Mouse (Mus musculus): ENCODE data around the gene Ppp5c.

The Ppp5c gene

GRCm38 (mm10) chr7:17047041-17047682, 19.4 kb upstream of the Ppp5c start:
- peaks cover 14% of the 10 kb centered on the region for H3K9me3 ChIP-seq (ENCODE audit: low read length)
- TF ChIP-seq CTCF (conservative IDR thresholded peaks at IDR 0.05; ENCODE audit: low read length) = no peak
- TF ChIP-seq POU5F1 (IDR thresholded peaks at IDR 0.05; ENCODE audit: borderline replicate concordance, low read length) = no peak
- TF ChIP-seq NANOG (IDR thresholded peaks at IDR 0.05; ENCODE audit: borderline replicate concordance, low read length) = no peak
- no peak overlapping the region for H3K4me3 ChIP-seq (replicated peaks; ENCODE audit: low read length)
- peaks cover 16% of the 10 kb centered on the region for H3K36me3 ChIP-seq (ENCODE audit: insufficient read depth, low read length)
- H3K27me3 ChIP-seq (ENCODE audit: insufficient read depth, low read length) = no peaks in the 10 kb centered on the region
- H3K4me1 ChIP-seq (replicated peaks; ENCODE audit: low read depth, low read length) = peaks cover 6% of the 10 kb centered on the region

GRCm38 (mm10) chr7:17045743-17046142, 18.0 kb upstream of the Ppp5c start:
- peaks cover 8% of the 10 kb centered on the region for H3K4me1 ChIP-seq (replicated peaks; ENCODE audit: low read depth, low read length)
- no peaks in the 10 kb centered on the region for H3K27me3 ChIP-seq (ENCODE audit: insufficient read depth, low read length)
- peaks cover 14% of the 10 kb centered on the region for H3K9me3 ChIP-seq (ENCODE audit: low read length)
- no peak overlapping the region for H3K4me3 ChIP-seq (replicated peaks; ENCODE audit: low read length)
- TF ChIP-seq CTCF (conservative IDR thresholded peaks at IDR 0.05; ENCODE audit: low read length) = no peak
- no peak for TF ChIP-seq POU5F1 (IDR thresholded peaks at IDR 0.05; ENCODE audit: borderline replicate concordance, low read length)
- no peak for TF ChIP-seq NANOG (IDR thresholded peaks at IDR 0.05; ENCODE audit: borderline replicate concordance, low read length)
- peaks cover 16% of the 10 kb centered on the region for H3K36me3 ChIP-seq (ENCODE audit: insufficient read depth, low read length)

GRCm38 (mm10) chr7:17039373-17039772, 11.6 kb upstream of the Ppp5c start:
- H3K36me3 ChIP-seq (ENCODE audit: insufficient read depth, low read length) = peaks cover 10% of the 10 kb centered on the region; the same call in 1 of the 2 replicates
- peak overlapping the region; percentile 13; the same call in 1 of the 2 replicates for H3K4me3 ChIP-seq (replicated peaks; ENCODE audit: low read length)
- no peaks in the 10 kb centered on the region for H3K27me3 ChIP-seq (ENCODE audit: insufficient read depth, low read length)
- H3K9me3 ChIP-seq (ENCODE audit: low read length) = no peaks in the 10 kb centered on the region
- peaks cover 8% of the 10 kb centered on the region for H3K4me1 ChIP-seq (replicated peaks; ENCODE audit: low read depth, low read length)
- no peak for TF ChIP-seq CTCF (conservative IDR thresholded peaks at IDR 0.05; ENCODE audit: low read length)
- TF ChIP-seq POU5F1 (IDR thresholded peaks at IDR 0.05; ENCODE audit: borderline replicate concordance, low read length) = no peak
- no peak for TF ChIP-seq NANOG (IDR thresholded peaks at IDR 0.05; ENCODE audit: borderline replicate concordance, low read length)

DNA sequence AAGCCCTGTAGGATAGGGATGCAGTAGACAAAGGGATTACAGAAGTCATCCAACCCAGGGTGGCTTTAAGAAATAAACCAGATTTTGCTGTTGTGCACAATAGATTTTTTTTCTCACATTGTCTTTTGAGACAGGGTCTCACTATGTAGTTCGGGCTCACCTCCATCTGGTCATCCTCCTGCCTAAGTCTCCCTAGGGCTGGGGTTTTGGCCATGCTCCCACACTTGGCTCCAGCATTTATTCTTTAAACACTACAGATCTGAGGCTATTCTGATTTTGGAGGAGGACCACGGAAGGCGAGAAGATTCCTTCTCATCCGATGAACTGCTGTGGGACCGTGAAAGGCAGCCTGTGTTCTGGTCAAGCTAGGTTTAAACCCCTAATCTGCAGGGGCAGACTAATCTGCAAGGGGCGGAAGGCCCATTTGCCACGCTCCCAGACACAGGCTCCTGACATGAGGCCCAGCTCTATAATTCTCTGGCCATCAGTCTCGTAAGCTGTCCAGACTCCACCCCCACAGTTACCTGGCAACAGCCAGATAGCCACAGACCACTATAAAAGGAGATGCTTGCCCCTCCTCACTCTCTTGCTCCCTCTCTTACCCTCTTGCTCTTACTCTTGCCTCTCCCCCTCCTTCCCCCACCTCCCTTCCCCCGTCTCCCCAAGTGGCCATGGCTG, 10.4 kb upstream of the Ppp5c start:
- Histone ChIP-seq H3K4me1 (replicated peaks; ENCODE audit: low read depth, low read length) (peaks cover 8% of the 10 kb centered on the region), H3K4me3 (replicated peaks; ENCODE audit: low read length) (no peak overlapping the region), H3K36me3 (ENCODE audit: insufficient read depth, low read length) (peaks cover 6% of the 10 kb centered on the region; the same call in 1 of the 2 replicates), H3K9me3 (ENCODE audit: low read length) (no peaks in the 10 kb centered on the region), H3K27me3 (ENCODE audit: insufficient read depth, low read length) (no peaks in the 10 kb centered on the region)
- TF ChIP-seq POU5F1 (IDR thresholded peaks at IDR 0.05; ENCODE audit: borderline replicate concordance, low read length) = no peak
- no peak for TF ChIP-seq CTCF (conservative IDR thresholded peaks at IDR 0.05; ENCODE audit: low read length)
- no peak for TF ChIP-seq NANOG (IDR thresholded peaks at IDR 0.05; ENCODE audit: borderline replicate concordance, low read length)

GRCm38 (mm10) chr7:17030239-17030638, 2.5 kb upstream of the Ppp5c start:
- Histone ChIP-seq H3K4me1 (replicated peaks; ENCODE audit: low read depth, low read length) (peaks cover 31% of the 10 kb centered on the region), H3K27me3 (ENCODE audit: insufficient read depth, low read length) (no peaks in the 10 kb centered on the region), H3K9me3 (ENCODE audit: low read length) (peaks cover 3% of the 10 kb centered on the region; the same call in 1 of the 2 replicates), H3K36me3 (ENCODE audit: insufficient read depth, low read length) (peaks cover 13% of the 10 kb centered on the region), H3K4me3 (replicated peaks; ENCODE audit: low read length) (no peak overlapping the region)
- TF ChIP-seq NANOG (IDR thresholded peaks at IDR 0.05; ENCODE audit: borderline replicate concordance, low read length) (no peak), CTCF (conservative IDR thresholded peaks at IDR 0.05; ENCODE audit: low read length) (no peak), POU5F1 (IDR thresholded peaks at IDR 0.05; ENCODE audit: borderline replicate concordance, low read length) (no peak)

- Histone ChIP-seq H3K36me3 (ENCODE audit: insufficient read depth, low read length) (peaks cover 27% of the 10 kb centered on the region), H3K9me3 (ENCODE audit: low read length) (peaks cover 3% of the 10 kb centered on the region; the same call in 1 of the 2 replicates)
Observed at GRCm38 (mm10) chr7:17028923-17029322, 1.2 kb upstream of the Ppp5c start.

GRCm38 (mm10) chr7:17026710-17027587, 775 bp downstream of the Ppp5c start:
- peaks cover 61% of the 10 kb centered on the region for H3K4me1 ChIP-seq (replicated peaks; ENCODE audit: low read depth, low read length)
- peaks cover 3% of the 10 kb centered on the region; the same call in 1 of the 2 replicates for H3K9me3 ChIP-seq (ENCODE audit: low read length)
- TF ChIP-seq POU5F1 (IDR thresholded peaks at IDR 0.05; ENCODE audit: borderline replicate concordance, low read length) (no peak), NANOG (IDR thresholded peaks at IDR 0.05; ENCODE audit: borderline replicate concordance, low read length) (no peak), CTCF (conservative IDR thresholded peaks at IDR 0.05; ENCODE audit: low read length) (peak; percentile 54)
- H3K4me3 ChIP-seq (replicated peaks; ENCODE audit: low read length) = peak overlapping the region; percentile 100
- no peaks in the 10 kb centered on the region for H3K27me3 ChIP-seq (ENCODE audit: insufficient read depth, low read length)
- H3K36me3 ChIP-seq (ENCODE audit: insufficient read depth, low read length) = peaks cover 46% of the 10 kb centered on the region

More at GRCm38 (mm10) chr7:17028923-17029322, 1.2 kb upstream of the Ppp5c start:
- TF ChIP-seq NANOG (IDR thresholded peaks at IDR 0.05; ENCODE audit: borderline replicate concordance, low read length) (no peak), CTCF (conservative IDR thresholded peaks at IDR 0.05; ENCODE audit: low read length) (no peak), POU5F1 (IDR thresholded peaks at IDR 0.05; ENCODE audit: borderline replicate concordance, low read length) (no peak)
- Histone ChIP-seq H3K4me1 (replicated peaks; ENCODE audit: low read depth, low read length) (peaks cover 45% of the 10 kb centered on the region), H3K4me3 (replicated peaks; ENCODE audit: low read length) (no peak overlapping the region), H3K27me3 (ENCODE audit: insufficient read depth, low read length) (no peaks in the 10 kb centered on the region)
